8 mouse cellular contexts compared by ENCODE assay signal in the genomic region with DNA sequence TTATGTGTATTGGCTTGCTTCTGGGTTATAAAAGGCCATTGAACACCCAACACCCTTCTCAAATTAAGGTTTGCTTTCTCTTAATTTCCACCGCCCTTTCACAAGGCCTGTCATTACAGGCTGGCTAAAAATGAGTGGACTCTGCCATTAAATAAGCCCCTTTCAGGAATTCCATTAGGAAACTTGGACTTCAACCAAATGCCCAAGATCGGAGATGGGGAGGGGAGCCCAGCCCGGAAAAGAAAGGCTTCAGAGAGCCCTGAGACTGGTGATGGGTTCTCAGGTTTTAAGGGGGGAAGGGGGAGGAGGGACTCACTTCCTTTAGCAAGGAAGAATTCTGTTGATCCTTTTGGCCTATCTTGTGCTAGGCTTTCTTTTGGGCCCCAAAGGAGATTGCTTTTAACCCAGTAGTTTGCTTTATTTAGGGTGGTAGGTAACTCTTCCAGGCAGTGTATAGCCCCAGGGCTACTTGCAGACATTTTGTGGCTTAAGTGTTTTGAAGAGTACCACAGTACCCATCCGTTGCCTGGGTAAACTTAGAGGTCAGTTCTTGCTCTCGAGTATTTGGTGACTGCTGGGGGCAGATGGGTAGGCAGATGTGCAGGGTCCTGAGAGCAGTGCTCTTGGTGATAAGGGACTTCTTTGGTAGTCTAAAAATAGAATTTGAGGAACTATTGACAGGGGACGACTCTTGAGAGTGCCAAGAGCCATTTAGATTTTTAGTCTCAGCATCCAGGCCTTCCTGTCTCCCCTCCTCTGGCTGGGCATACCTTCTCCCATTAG. TPM values are rescaled to one million over a fixed set of nuclear protein-coding genes. Genes with fewer than 3 reads are reported as not detected.
DNase-seq lines count a peak whose midpoint lies in the region; ATAC-seq and TF ChIP-seq lines count a peak whose summit lies in the region.
"Had no signal": no experiment of that assay in that cellular context is flagged by ENCODE, and none has a peak within 500 bp of the region (broad histone marks: within the 10 kb centered on the region; RNA-seq: fewer than 3 reads in every experiment).

No protein-coding gene starts in this region.

- ATAC-seq in kidney, postnatal 0 days (replicated peaks; ENCODE audit: low FRiP score, low read depth) = no peak
- ATAC-seq in granulocyte monocyte progenitor cell, adult 5-6 weeks (replicated peaks; ENCODE audit: poor library complexity, severe bottlenecking) = peak; percentile 42
- no peak for ATAC-seq in midbrain, embryonic 13.5 days

- peak; percentile 11 for DNase-seq in kidney, postnatal 0 days (ENCODE audit: low spot score)
- no peak for DNase-seq in kidney, adult 18-20 months
- DNase-seq in brain, adult 2 months (ENCODE audit: low read depth, low spot score) = peak; percentile 1
- no peak for DNase-seq in urinary bladder, postnatal 10 days (ENCODE audit: low spot score)
- DNase-seq in frontal cortex, postnatal 36 days (ENCODE audit: low spot score in 2 of 2) = no peak

- H3K4me3 ChIP-seq in kidney, postnatal 0 days (replicated peaks; ENCODE audit: low read depth, low read length) = no peak overlapping the region
- no peak overlapping the region for H3K4me3 ChIP-seq in midbrain, embryonic 13.5 days (replicated peaks)
- H3K4me3 ChIP-seq: megakaryocyte, embryonic 14.5 days had no signal

- no peak for TF ChIP-seq CTCF in kidney, postnatal 0 days (IDR thresholded peaks at IDR 0.05; ENCODE audit: low read depth)

- H3K27ac ChIP-seq in kidney, postnatal 0 days = no peak overlapping the region
- H3K27ac ChIP-seq in midbrain, embryonic 13.5 days = peak overlapping the region; percentile 45

- H3K9me3 ChIP-seq in kidney, postnatal 0 days (replicated peaks; ENCODE audit: low read length) = no peaks in the 10 kb centered on the region
- H3K9me3 ChIP-seq in midbrain, embryonic 13.5 days = no peaks in the 10 kb centered on the region
- H3K9me3 ChIP-seq: megakaryocyte, embryonic 14.5 days had no signal

- no peaks in the 10 kb centered on the region for H3K36me3 ChIP-seq in kidney, postnatal 0 days (ENCODE audit: insufficient read depth, low read length)
- H3K36me3 ChIP-seq in midbrain, embryonic 13.5 days = peaks cover 20% of the 10 kb centered on the region

- H3K27me3 ChIP-seq in kidney, postnatal 0 days (ENCODE audit: insufficient read depth, low read length) = no peaks in the 10 kb centered on the region
- H3K27me3 ChIP-seq in midbrain, embryonic 13.5 days = no peaks in the 10 kb centered on the region

- H3K9ac ChIP-seq in kidney, postnatal 0 days (ENCODE audit: low read depth, low read length) = no peak overlapping the region
- no peak overlapping the region for H3K9ac ChIP-seq in midbrain, embryonic 13.5 days (replicated peaks)

- H3K4me2 ChIP-seq in kidney, postnatal 0 days (ENCODE audit: low read length) = no peak overlapping the region
- no peak overlapping the region for H3K4me2 ChIP-seq in midbrain, embryonic 13.5 days (replicated peaks)

- H3K4me1 ChIP-seq in kidney, postnatal 0 days (replicated peaks; ENCODE audit: insufficient read depth, low read length) = peaks cover 47% of the 10 kb centered on the region
- peaks cover 66% of the 10 kb centered on the region for H3K4me1 ChIP-seq in midbrain, embryonic 13.5 days (replicated peaks)

- 42% methylated on average over 6 of the region's 6 CpGs for WGBS in kidney, postnatal 0 days
- 53% methylated on average over 6 of the region's 6 CpGs for WGBS in midbrain, embryonic 13.5 days

RNA-seq across cellular contexts. Expression of a gene that starts 13.1 kb away (rescaled TPM):
- 8.5 and 8.8 TPM in 2 replicates for polyA plus RNA-seq in kidney, postnatal 0 days (2015; fragmentation: Nextera tagmentation; extraction: Ambion mirVana)
- total RNA-seq in granulocyte monocyte progenitor cell, adult 5-6 weeks (2014; fragmentation: Nextera tagmentation) = 8.7 and 15.9 TPM in 2 replicates
- total RNA-seq in granulocyte monocyte progenitor cell, adult 5-6 weeks (2017) = 7.6 and 9.0 TPM in 2 replicates
- 21.8 and 24.4 TPM in 2 replicates for polyA plus RNA-seq in midbrain, embryonic 13.5 days (2015; fragmentation: Nextera tagmentation; extraction: Ambion mirVana)

RNA-seq across cellular contexts. Expression of a gene that starts 58.9 kb away (rescaled TPM):
- polyA plus RNA-seq in kidney, postnatal 0 days (2015; fragmentation: Nextera tagmentation; extraction: Ambion mirVana) = 0.52 and 1.1 TPM in 2 replicates
- not detected in 2 replicates for total RNA-seq in granulocyte monocyte progenitor cell, adult 5-6 weeks (2014; fragmentation: Nextera tagmentation)
- not detected in 2 replicates for total RNA-seq in granulocyte monocyte progenitor cell, adult 5-6 weeks (2017)
- 0.97 and 2.0 TPM in 2 replicates for polyA plus RNA-seq in midbrain, embryonic 13.5 days (2015; fragmentation: Nextera tagmentation; extraction: Ambion mirVana)

Comparison
In these comparisons a context has a peak if more than half of its experiments do, and no peak if none do; other contexts are left out.
1. DNase-seq: peak in kidney, postnatal 0 days (single experiment) and brain, adult 2 months (single experiment); none in kidney, adult 18-20 months (single experiment), urinary bladder, postnatal 10 days (single experiment) and frontal cortex, postnatal 36 days (0 of 2).